In the genomic region with DNA sequence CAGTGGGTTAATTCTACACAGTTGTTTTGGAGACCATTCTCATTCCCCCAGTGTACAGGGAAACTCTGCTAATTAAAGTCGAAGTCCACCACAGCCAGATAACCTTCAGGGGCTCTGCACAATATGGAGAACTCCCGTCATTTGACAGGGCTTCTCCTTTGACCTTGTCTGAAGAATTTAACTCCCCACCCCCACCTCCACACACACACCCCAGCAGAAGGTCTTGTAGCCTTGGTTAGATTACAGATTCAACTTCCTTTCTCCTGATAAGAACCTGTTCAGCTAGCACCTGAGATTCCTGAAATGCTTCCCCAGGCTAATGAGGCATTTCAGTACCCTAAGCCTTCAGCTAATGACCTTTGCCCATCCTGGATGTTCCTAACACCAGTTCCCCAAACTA, we compare ENCODE assay signal across 23 mouse cellular contexts.
"Had no signal": no experiment of that assay in that cellular context is flagged by ENCODE, and none has a peak within 500 bp of the region (broad histone marks: within the 10 kb centered on the region; RNA-seq: fewer than 3 reads in every experiment).

No protein-coding gene starts in this region.

- H3K27ac ChIP-seq: layer of hippocampus, adult 2 months; left cerebral cortex, adult 2 months; limb, embryonic 12.5 days; limb, embryonic 15.5 days; liver, embryonic 14.5 days had no signal

- H3K4me3 ChIP-seq: layer of hippocampus, adult 2 months; left cerebral cortex, adult 2 months; limb, embryonic 12.5 days; limb, embryonic 15.5 days had no signal

- H3K4me1 ChIP-seq: limb, embryonic 12.5 days; limb, embryonic 15.5 days had no signal

- H3K27me3 ChIP-seq: limb, embryonic 12.5 days; limb, embryonic 15.5 days had no signal

- H3K9me3 ChIP-seq: limb, embryonic 12.5 days; limb, embryonic 15.5 days had no signal

- H3K36me3 ChIP-seq: limb, embryonic 12.5 days; limb, embryonic 15.5 days had no signal

- H3K9ac ChIP-seq: limb, embryonic 12.5 days; limb, embryonic 15.5 days; liver, embryonic 14.5 days; liver, postnatal 0 days; lung, embryonic 14.5 days had no signal

- DNase-seq: kidney, adult 11 months; kidney, adult 9 months; kidney, postnatal 25 days; layer of hippocampus, adult 9-11 months; layer of hippocampus, postnatal 36 days; left cerebral cortex, postnatal 4 days; liver, postnatal 0 days; lung, postnatal 10 days; lung, postnatal 36 days; midbrain, embryonic 14.5 days; right cerebral cortex, postnatal 14 days; spleen, adult 18-20 months; thymus, adult 2 months; thymus, postnatal 14 days; thymus, postnatal 4 days had no signal

- ATAC-seq: liver, postnatal 0 days had no signal

- H3K4me2 ChIP-seq: limb, embryonic 12.5 days; limb, embryonic 15.5 days; liver, embryonic 11.5 days; lung, embryonic 14.5 days; midbrain, embryonic 11.5 days had no signal
